Mouse (Mus musculus): ENCODE data around the gene Cfi. TPM values are rescaled to one million over a fixed set of nuclear protein-coding genes. Genes with fewer than 3 reads are reported as not detected.

Gene Cfi
- polyA plus RNA-seq, 1 experiment from 2014 or later = 0.52 TPM

DNA sequence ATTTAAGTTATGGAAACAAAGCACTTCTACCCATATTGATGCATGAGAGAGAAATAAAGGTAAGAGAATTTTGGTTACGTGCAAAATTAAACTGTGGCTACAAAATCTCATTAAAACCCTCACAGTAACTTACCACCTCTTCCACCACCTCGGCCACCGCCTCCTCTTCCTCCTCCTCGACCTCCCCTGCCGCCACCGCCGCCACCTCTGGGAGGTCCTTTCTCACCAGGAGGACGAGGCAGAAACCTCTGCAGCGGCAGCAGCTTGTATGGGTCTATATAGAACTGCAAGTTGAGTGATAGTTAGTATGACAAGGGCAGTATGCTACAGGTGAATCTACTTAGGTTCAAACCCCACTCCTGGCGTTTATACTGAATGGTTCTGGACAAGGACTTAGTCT is 9.0 kb upstream of the Cfi start:
- H3K36me3 ChIP-seq = peaks cover 33% of the 10 kb centered on the region
- no peak overlapping the region for H3K4me3 ChIP-seq
- H3K4me1 ChIP-seq = peaks cover 8% of the 10 kb centered on the region
- WGBS = 89% methylated on average over 10 of the region's 10 CpGs
- H3K9me3 ChIP-seq = no peaks in the 10 kb centered on the region
- no peaks in the 10 kb centered on the region for H3K27me3 ChIP-seq
- no peak overlapping the region for H3K9ac ChIP-seq
- no peak for ATAC-seq (ENCODE audit: insufficient number of reproducible peaks, insufficient read depth, low FRiP score, low TSS enrichment)
- H3K27ac ChIP-seq = no peak overlapping the region
- H3K4me2 ChIP-seq (replicated peaks) = no peak overlapping the region

DNA sequence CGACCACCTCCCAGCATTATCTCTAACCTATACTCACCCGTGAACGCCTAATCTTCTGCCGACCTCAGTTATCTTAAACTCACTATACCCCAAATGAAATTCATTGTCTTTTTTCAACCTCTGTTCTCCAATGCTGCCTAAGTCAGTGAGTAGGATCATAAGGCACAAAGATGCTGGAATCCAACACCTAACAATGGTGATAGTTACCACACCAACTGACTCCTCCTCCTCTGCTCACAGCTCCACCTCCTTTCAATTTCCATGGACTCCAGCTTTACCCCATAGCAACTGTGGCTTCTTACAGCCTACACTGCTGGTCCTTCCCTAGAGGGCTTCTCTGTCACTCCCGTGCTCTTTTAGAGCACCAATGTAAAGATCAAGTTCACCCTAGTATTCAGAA is 8.0 kb upstream of the Cfi start:
- Histone ChIP-seq H3K4me1 (peaks cover 8% of the 10 kb centered on the region), H3K9ac (no peak overlapping the region), H3K4me2 (replicated peaks) (no peak overlapping the region), H3K27me3 (no peaks in the 10 kb centered on the region), H3K4me3 (no peak overlapping the region), H3K27ac (no peak overlapping the region), H3K36me3 (peaks cover 33% of the 10 kb centered on the region), H3K9me3 (no peaks in the 10 kb centered on the region)
- WGBS = 94% methylated on average over 5 of the region's 5 CpGs
- ATAC-seq (ENCODE audit: insufficient number of reproducible peaks, insufficient read depth, low FRiP score, low TSS enrichment) = no peak

DNA sequence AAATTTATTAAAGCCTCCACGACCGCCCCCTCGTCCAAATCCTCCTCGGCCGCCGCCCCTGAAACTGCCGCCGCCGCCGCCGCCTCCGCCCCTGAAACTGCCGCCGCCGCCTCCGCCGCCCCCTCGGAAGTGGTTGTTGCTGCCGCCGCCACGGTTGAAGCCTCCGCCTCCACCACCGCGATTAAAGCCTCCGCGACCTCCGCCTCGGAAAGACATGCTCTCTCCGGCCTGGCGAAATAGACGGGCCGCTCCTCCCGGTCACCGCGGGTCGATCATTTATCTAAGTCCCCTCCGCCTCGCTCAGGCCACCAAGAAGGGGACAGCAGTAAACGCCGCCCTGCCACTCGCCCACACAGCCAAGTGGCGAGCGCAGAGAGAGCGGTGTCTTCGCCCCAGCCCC is 5.1 kb upstream of the Cfi start:
- ATAC-seq (ENCODE audit: insufficient number of reproducible peaks, insufficient read depth, low FRiP score, low TSS enrichment) = no peak
- under 1% methylated on average over 45 of the region's 45 CpGs for WGBS
- Histone ChIP-seq H3K4me3 (peak overlapping the region; percentile 96), H3K36me3 (peaks cover 14% of the 10 kb centered on the region), H3K9me3 (no peaks in the 10 kb centered on the region), H3K4me1 (peaks cover 8% of the 10 kb centered on the region), H3K27ac (peak overlapping the region; percentile 86), H3K27me3 (no peaks in the 10 kb centered on the region), H3K4me2 (replicated peaks) (peak overlapping the region; percentile 74), H3K9ac (peak overlapping the region; percentile 80)

DNA sequence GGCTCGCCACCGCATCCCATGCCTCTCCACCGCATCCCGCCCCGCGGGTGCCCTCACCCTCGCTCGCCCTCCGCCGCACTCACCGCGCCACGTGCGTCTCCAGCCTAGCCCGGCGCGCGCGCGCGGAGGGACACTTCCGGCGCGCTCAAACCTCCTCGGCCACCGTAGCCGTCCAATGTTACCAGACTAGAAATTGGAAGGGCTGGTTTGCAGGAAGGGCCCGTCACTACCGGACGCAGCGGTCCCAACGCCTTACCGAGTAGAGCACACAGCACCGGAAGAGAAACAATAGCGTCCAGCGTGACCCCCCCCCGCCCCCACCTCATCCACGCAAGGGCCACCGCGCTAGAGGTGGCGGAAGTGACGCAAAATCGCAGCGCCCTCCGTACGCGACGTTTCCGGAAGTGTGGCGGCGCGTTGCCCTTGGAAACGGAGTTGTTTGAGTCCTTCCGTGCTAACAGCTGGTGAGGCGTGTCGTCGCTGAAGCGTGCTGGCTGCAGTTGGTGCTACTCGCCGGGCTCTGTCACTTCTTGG is 4.6 kb upstream of the Cfi start, which contains the start of gene Gar1:
Gene Gar1 (minus strand): TSS at position 362 of the 534 bp plus-strand sequence.
- under 1% methylated on average over 60 of the region's 60 CpGs for WGBS
- peak; percentile 90 for ATAC-seq (ENCODE audit: insufficient number of reproducible peaks, insufficient read depth, low FRiP score, low TSS enrichment)
- Histone ChIP-seq H3K4me3 (peak within 1 kb of the TSS; percentile 96), H3K9ac (peak within 1 kb of the TSS; percentile 80), H3K36me3 (peaks cover 11% of the 10 kb centered on the region), H3K4me2 (replicated peaks) (peak within 1 kb of the TSS; percentile 74), H3K4me1 (peaks cover 8% of the 10 kb centered on the region), H3K27ac (peak within 1 kb of the TSS; percentile 86), H3K27me3 (no peaks in the 10 kb centered on the region), H3K9me3 (no peaks in the 10 kb centered on the region)

DNA sequence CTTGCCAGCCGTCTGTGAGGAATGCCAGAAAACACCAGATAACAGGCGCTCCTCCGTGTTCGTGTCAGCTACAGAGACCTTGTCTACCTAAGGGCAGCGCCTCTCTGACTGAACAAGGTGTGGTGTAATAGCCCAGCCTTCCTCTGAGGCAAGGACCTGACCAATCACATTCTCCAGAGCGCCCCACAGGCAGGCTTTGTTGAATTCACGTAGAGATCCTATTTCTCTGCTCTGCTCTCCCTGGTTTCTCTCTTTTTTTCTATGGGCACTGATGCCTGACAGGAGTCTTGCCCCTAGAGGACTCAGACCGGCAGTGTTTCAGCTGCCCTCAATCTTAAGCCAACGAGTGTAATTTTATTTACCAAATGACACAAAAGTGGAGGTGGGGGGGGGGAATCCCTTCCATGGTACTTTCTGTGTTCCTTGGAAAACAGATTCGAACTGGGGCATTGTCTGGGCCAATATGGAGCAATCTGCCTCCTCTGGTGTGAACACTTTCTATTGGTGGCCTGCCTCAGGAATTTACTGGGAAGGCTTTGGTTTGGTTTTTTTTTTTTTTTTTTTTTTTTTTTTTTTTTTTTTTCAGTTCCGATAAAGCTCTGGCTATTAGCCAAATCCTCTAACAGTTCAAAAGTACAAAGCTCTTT is 490 bp downstream of the Cfi start:
- H3K27me3 ChIP-seq = no peaks in the 10 kb centered on the region
- peak; percentile 31; the same call in 1 of the 2 replicates for ATAC-seq (ENCODE audit: insufficient number of reproducible peaks, insufficient read depth, low FRiP score, low TSS enrichment)
- H3K27ac ChIP-seq = no peak overlapping the region
- WGBS = 14% methylated on average over 11 of the region's 11 CpGs
- H3K4me1 ChIP-seq = no peaks in the 10 kb centered on the region
- H3K9me3 ChIP-seq = no peaks in the 10 kb centered on the region
- H3K9ac ChIP-seq = no peak overlapping the region
- no peaks in the 10 kb centered on the region for H3K36me3 ChIP-seq
- no peak overlapping the region for H3K4me3 ChIP-seq
- peak overlapping the region; percentile 28 for H3K4me2 ChIP-seq (replicated peaks)

DNA sequence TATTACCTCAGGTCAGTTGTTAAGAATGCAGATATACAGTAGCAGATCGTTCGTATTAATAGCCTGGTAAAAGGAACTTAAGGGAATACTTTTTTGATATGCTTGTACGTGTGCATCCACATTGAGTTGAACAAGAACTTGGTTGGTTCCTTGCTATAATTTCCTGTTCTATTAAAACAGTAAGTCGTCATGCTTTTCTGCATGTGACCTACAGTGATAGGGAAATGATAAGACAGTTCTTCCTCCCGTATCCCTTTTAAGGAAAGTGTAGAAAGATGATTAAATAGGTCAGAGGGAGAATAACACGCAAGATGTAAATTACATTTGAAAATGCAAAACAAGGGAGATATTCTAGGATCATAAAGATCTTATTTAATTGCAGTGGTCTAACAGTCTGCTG is 1.3 kb downstream of the Cfi start:
- no peak for ATAC-seq (ENCODE audit: insufficient number of reproducible peaks, insufficient read depth, low FRiP score, low TSS enrichment)
- Histone ChIP-seq H3K27ac (no peak overlapping the region), H3K27me3 (no peaks in the 10 kb centered on the region), H3K4me3 (no peak overlapping the region), H3K4me2 (replicated peaks) (no peak overlapping the region), H3K4me1 (no peaks in the 10 kb centered on the region), H3K9me3 (no peaks in the 10 kb centered on the region), H3K36me3 (no peaks in the 10 kb centered on the region), H3K9ac (no peak overlapping the region)
- WGBS = 86% methylated on average over 6 of the region's 6 CpGs

DNA sequence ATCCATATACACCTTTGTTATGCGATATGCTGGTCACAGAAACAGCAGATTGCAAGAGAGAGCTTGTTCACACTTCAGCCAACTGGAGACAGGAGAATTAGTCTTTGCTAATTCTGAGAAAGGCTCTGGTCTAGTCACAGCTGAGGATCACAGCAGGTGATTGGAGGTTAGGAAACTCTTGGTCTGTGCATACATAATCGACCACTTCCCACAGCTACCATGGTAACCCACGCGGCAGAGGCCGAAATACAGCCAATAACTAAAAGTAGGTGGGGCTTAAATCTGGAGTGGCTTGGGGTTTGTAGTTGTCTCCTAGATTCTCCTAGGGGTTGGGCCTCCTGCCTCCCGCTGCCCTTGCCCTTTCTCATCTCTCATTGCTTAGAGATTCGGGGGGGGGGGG is 2.3 kb downstream of the Cfi start:
- Histone ChIP-seq H3K4me1 (no peaks in the 10 kb centered on the region), H3K27me3 (no peaks in the 10 kb centered on the region), H3K27ac (no peak overlapping the region), H3K4me2 (replicated peaks) (no peak overlapping the region), H3K9me3 (no peaks in the 10 kb centered on the region), H3K9ac (no peak overlapping the region), H3K4me3 (no peak overlapping the region), H3K36me3 (no peaks in the 10 kb centered on the region)
- WGBS = 62% methylated on average over 7 of the region's 7 CpGs
- ATAC-seq (ENCODE audit: insufficient number of reproducible peaks, insufficient read depth, low FRiP score, low TSS enrichment) = no peak

DNA sequence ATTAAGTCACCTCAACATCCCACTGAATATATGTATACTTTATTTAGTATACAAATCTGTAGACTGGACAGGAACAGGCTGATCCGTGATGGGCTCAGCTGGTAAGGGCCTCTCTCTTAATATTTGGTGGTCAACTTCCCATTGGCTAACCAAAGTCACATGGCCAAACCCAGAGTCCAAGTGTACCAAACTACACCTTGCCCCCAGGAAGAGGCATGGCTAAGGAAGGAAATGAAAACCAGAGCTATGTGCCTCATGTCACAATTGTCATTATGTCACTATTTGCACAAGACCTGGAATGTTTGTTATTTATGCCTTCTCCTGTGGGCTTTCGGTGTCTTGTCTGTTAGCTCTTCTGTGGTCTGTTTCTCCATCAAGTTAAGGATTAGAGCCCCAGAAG is 10.2 kb downstream of the Cfi start:
- Histone ChIP-seq H3K9ac (no peak overlapping the region), H3K4me1 (no peaks in the 10 kb centered on the region), H3K4me2 (replicated peaks) (no peak overlapping the region), H3K4me3 (no peak overlapping the region), H3K27ac (no peak overlapping the region), H3K9me3 (no peaks in the 10 kb centered on the region), H3K36me3 (no peaks in the 10 kb centered on the region), H3K27me3 (0 out of 2 replicates have a peak, but pooled peaks cover 2% of the 10 kb centered on the region)
- ATAC-seq (ENCODE audit: insufficient number of reproducible peaks, insufficient read depth, low FRiP score, low TSS enrichment) = no peak
- WGBS = 74% methylated on average over 2 of the region's 2 CpGs

DNA sequence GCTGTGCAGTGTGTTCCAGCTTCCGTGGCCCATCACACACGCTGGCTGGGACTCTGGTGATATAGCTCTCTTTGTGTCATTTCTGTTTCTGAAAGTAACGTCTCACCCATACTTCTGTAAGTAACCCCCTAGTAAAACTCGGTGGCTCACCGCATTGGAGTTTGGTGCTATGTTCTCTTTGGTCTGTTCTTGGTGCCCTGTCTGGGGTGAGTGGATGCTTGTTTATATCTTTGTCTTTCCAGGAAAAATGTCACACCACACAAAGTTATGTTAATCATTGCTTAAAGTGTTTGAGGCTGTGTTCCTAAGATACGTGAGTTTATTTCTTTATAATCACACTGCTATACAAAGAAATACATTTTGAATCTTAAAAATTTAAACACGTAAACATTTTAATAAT is 11.2 kb downstream of the Cfi start:
- no peaks in the 10 kb centered on the region for H3K9me3 ChIP-seq
- H3K27ac ChIP-seq = no peak overlapping the region
- no peak overlapping the region for H3K4me3 ChIP-seq
- WGBS = 86% methylated on average over 7 of the region's 7 CpGs
- H3K36me3 ChIP-seq = no peaks in the 10 kb centered on the region
- H3K9ac ChIP-seq = no peak overlapping the region
- no peak overlapping the region for H3K4me2 ChIP-seq (replicated peaks)
- 0 out of 2 replicates have a peak, but pooled peaks cover 6% of the 10 kb centered on the region for H3K27me3 ChIP-seq
- no peaks in the 10 kb centered on the region for H3K4me1 ChIP-seq
- ATAC-seq (ENCODE audit: insufficient number of reproducible peaks, insufficient read depth, low FRiP score, low TSS enrichment) = no peak

DNA sequence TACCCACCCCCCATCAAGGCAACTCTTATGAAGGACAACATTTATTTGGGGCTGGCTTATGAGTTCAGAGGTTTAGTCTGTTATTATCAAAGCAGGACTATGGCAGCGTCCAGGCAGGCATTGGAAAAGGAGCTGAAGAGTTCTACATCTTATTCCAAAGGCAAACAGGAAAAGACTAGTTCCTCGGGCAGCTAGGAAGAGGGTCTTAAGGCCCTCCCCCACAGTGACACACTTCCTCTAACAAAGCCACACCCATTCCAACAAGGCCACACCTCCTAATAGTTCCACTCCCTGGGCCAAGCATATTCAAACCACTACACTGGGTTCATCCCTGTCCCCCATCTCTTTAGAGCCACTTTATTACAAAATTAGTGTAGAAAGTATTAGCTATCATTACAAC is 26.9 kb downstream of the Cfi start:
- H3K4me2 ChIP-seq (replicated peaks) = no peak overlapping the region
- no peaks in the 10 kb centered on the region for H3K4me1 ChIP-seq
- H3K9ac ChIP-seq = no peak overlapping the region
- WGBS = 74% methylated on average over 2 of the region's 2 CpGs
- no peaks in the 10 kb centered on the region for H3K9me3 ChIP-seq
- H3K27ac ChIP-seq = no peak overlapping the region
- no peak for ATAC-seq (ENCODE audit: insufficient number of reproducible peaks, insufficient read depth, low FRiP score, low TSS enrichment)
- no peak overlapping the region for H3K4me3 ChIP-seq
- H3K27me3 ChIP-seq = no peaks in the 10 kb centered on the region
- no peaks in the 10 kb centered on the region for H3K36me3 ChIP-seq

DNA sequence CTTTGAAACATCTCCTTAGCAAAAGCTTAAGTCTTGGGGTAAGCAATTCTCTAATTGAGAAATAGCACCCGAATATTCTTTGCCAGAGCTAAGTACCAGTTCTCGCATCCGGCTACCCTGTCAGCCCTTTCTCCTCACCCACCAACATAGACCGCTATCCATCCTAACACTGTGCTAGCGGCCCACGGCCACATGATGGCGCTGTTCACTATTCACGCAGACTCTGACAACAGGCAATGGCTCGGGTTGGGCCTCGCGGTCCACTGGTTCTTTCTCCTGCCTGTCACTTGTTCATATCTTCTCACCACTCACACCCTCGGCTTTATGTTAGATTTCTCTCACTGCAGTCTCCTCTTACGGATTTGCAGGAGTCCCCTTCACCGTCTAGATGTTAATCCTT is 28.0 kb downstream of the Cfi start:
- no peak for ATAC-seq (ENCODE audit: insufficient number of reproducible peaks, insufficient read depth, low FRiP score, low TSS enrichment)
- H3K36me3 ChIP-seq = no peaks in the 10 kb centered on the region
- no peaks in the 10 kb centered on the region for H3K27me3 ChIP-seq
- H3K9ac ChIP-seq = no peak overlapping the region
- no peak overlapping the region for H3K4me2 ChIP-seq (replicated peaks)
- H3K27ac ChIP-seq = no peak overlapping the region
- whole genome bisulfite sequencing = 55% methylated on average over 14 of the region's 14 CpGs
- H3K4me3 ChIP-seq = no peak overlapping the region
- no peaks in the 10 kb centered on the region for H3K9me3 ChIP-seq
- H3K4me1 ChIP-seq = no peaks in the 10 kb centered on the region

DNA sequence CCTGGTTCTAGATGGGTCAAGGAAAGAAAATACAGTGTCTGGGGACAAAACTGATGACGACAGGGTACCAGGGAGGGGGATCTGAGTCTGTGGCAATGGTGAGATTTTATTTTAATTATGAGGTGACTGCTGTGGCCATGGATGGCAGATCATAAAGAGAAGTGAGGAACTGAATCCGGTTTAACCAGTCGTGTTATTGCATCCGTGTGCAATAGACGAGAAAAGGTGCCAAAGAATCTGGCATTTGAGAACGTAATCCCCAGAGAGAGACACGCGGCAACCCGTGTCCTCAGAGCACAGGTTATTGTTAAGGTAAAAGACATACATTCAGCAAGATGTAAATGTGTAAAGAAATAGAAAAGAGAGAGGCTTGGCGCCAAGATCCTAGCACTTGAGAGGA is 41.6 kb downstream of the Cfi start:
- no peaks in the 10 kb centered on the region for H3K9me3 ChIP-seq
- H3K4me1 ChIP-seq = no peaks in the 10 kb centered on the region
- ATAC-seq (ENCODE audit: insufficient number of reproducible peaks, insufficient read depth, low FRiP score, low TSS enrichment) = no peak
- no peak overlapping the region for H3K27ac ChIP-seq
- no peak overlapping the region for H3K4me2 ChIP-seq (replicated peaks)
- no peaks in the 10 kb centered on the region for H3K36me3 ChIP-seq
- 86% methylated on average over 10 of the region's 10 CpGs for WGBS
- no peaks in the 10 kb centered on the region for H3K27me3 ChIP-seq
- no peak overlapping the region for H3K9ac ChIP-seq
- no peak overlapping the region for H3K4me3 ChIP-seq

All from embryonic facial prominence, embryonic 12.5 days (tissue).